Mouse (Mus musculus): ENCODE results near the gene Cox7a2. TPM values are rescaled to one million over a fixed set of nuclear protein-coding genes. Genes with fewer than 3 reads are reported as not detected.

Cox7a2 gene
- polyA plus RNA-seq (2011; ENCODE audit: insufficient read depth, insufficient read length, low replicate concordance, missing spikeins): 214 and 333 TPM in 2 replicates

GRCm38 (mm10) chr9:79759385-79760005, at the start of gene Cox7a2:
Cox7a2 (minus strand) TSS chr9:79759878.
- WGBS: under 1% methylated on average over 49 of the region's 49 CpGs
- Histone ChIP-seq H3K4me3 (replicated peaks; ENCODE audit: control insufficient read depth, low read depth, low read length) (peak within 1 kb of the TSS; percentile 93), H3K27ac (ENCODE audit: control insufficient read depth, insufficient read depth, low read depth, low read length, poor library complexity) (peak within 1 kb of the TSS; percentile 67), H3K4me1 (ENCODE audit: control insufficient read depth, insufficient read depth, low read length) (no peaks in the 10 kb centered on the region; the same call in 1 of the 2 replicates)
- TF ChIP-seq POLR2A (IDR thresholded peaks at IDR 0.05; ENCODE audit: borderline replicate concordance, control insufficient read depth, low read depth, low read length): peak; percentile 80
- TF ChIP-seq CTCF (IDR thresholded peaks at IDR 0.05; ENCODE audit: control insufficient read depth, insufficient read depth, low read length): no peak

GRCm38 (mm10) chr9:79809411-79809810, 49.7 kb upstream of the Cox7a2 start:
- 35% methylated on average over 6 of the region's 6 CpGs for WGBS
- Histone ChIP-seq H3K27ac (ENCODE audit: control insufficient read depth, insufficient read depth, low read depth, low read length, poor library complexity) (no peak overlapping the region), H3K4me3 (replicated peaks; ENCODE audit: control insufficient read depth, low read depth, low read length) (no peak overlapping the region), H3K4me1 (ENCODE audit: control insufficient read depth, insufficient read depth, low read length) (peaks cover 6% of the 10 kb centered on the region)
- no peak for TF ChIP-seq POLR2A (IDR thresholded peaks at IDR 0.05; ENCODE audit: borderline replicate concordance, control insufficient read depth, low read depth, low read length)
- no peak for TF ChIP-seq CTCF (IDR thresholded peaks at IDR 0.05; ENCODE audit: control insufficient read depth, insufficient read depth, low read length)

GRCm38 (mm10) chr9:79807178-79807577, 47.5 kb upstream of the Cox7a2 start:
- WGBS: 20% methylated on average over 4 of the region's 4 CpGs
- Histone ChIP-seq H3K27ac (ENCODE audit: control insufficient read depth, insufficient read depth, low read depth, low read length, poor library complexity) (no peak overlapping the region), H3K4me1 (ENCODE audit: control insufficient read depth, insufficient read depth, low read length) (peaks cover 2% of the 10 kb centered on the region; the same call in 1 of the 2 replicates), H3K4me3 (replicated peaks; ENCODE audit: control insufficient read depth, low read depth, low read length) (no peak overlapping the region)
- TF ChIP-seq POLR2A (IDR thresholded peaks at IDR 0.05; ENCODE audit: borderline replicate concordance, control insufficient read depth, low read depth, low read length): no peak
- no peak for TF ChIP-seq CTCF (IDR thresholded peaks at IDR 0.05; ENCODE audit: control insufficient read depth, insufficient read depth, low read length)

DNA sequence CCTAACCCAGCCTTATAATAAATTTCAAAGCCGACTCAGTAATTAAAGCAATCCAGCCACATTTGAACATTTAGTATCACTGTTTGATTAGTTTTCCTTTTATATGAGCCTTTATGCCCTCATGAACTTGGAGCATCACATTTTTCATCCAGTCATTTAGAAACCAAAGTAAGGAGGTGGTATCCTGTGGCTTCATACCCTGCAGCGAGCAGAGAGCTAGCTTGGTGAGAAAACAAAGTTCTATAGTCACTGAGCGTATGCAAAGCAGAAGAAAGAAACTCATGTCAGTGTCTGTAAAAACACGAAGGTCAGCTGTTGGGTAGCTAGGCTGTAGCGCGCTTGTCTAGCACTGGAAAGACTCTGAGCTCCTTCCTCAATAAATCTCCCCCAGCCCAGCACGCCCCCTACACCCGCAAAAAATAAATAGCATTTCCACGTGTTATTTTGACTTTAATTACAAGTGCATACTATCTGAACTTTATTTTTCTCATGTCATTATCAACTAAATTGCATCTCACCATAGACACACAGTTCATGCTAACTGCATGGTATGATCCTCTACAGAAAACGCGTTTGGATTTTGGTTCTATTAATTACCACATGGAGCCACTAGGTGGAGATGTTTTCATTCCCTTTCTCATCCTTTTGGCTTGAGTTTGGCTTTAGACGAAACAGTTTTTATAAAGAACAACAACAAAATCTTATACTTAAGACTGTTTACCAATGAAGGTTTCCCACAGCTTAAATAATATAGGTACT, 46.8 kb upstream of the Cox7a2 start:
- Histone ChIP-seq H3K4me1 (ENCODE audit: control insufficient read depth, insufficient read depth, low read length) (peaks cover 2% of the 10 kb centered on the region; the same call in 1 of the 2 replicates), H3K4me3 (replicated peaks; ENCODE audit: control insufficient read depth, low read depth, low read length) (no peak overlapping the region), H3K27ac (ENCODE audit: control insufficient read depth, insufficient read depth, low read depth, low read length, poor library complexity) (no peak overlapping the region)
- TF ChIP-seq POLR2A (IDR thresholded peaks at IDR 0.05; ENCODE audit: borderline replicate concordance, control insufficient read depth, low read depth, low read length) (no peak), CTCF (IDR thresholded peaks at IDR 0.05; ENCODE audit: control insufficient read depth, insufficient read depth, low read length) (no peak)
- 33% methylated on average over 12 of the region's 12 CpGs for WGBS

DNA sequence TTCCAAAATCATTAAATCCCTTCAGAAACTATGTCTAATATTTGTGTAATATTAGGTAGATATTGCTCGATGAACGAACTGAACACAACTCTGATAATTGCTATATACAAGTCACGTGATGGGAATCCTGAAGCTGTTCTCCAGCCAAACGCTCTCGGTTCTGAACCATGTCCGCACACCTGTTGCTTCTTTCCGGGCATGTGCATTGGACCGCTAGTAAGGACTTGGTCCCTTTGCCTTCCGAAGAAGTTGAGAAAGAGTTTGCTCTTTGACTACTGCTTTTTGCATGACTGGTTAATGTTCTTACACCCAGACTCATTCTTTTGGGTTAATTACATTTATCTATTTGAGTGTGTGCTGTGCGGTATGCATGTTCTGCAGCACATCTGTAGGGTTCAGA, 45.7 kb upstream of the Cox7a2 start:
- WGBS: 86% methylated on average over 10 of the region's 10 CpGs
- no peak overlapping the region for H3K27ac ChIP-seq (ENCODE audit: control insufficient read depth, insufficient read depth, low read depth, low read length, poor library complexity)
- TF ChIP-seq CTCF (IDR thresholded peaks at IDR 0.05; ENCODE audit: control insufficient read depth, insufficient read depth, low read length) (no peak), POLR2A (IDR thresholded peaks at IDR 0.05; ENCODE audit: borderline replicate concordance, control insufficient read depth, low read depth, low read length) (no peak)
- no peak overlapping the region for H3K4me3 ChIP-seq (replicated peaks; ENCODE audit: control insufficient read depth, low read depth, low read length)
- H3K4me1 ChIP-seq (ENCODE audit: control insufficient read depth, insufficient read depth, low read length): peaks cover 1% of the 10 kb centered on the region; the same call in 1 of the 2 replicates

DNA sequence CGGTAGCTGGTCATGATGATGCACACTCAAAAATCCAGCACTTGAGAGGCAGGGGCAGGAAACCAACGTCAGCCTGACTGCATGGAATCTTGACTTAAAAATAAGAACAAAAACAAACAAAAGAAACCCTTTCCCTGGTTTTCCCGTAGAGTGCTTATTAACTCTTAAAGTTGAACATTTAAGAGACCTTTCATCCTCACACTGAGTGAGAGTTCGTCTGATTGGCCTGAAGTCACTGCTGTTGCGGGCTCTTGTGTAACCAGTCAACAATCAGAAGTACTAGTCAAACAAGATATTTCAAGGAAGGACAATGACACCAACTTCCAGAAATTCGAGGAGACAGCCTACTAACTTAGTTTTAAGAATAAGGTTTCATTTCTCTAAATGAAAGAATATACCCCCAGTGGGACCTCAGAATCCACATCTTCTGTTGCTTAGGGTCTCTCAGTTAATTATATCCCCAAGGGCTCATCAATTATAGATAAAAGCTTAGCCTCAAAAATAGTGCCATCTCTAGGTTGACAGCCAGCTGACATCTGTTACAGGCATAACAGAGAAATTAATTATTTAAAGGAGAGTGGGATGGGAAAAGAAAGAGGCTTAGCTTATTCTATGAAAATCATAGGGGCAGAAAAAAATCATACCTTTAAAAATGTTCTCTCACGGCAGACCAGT, 36.9 kb upstream of the Cox7a2 start:
- Histone ChIP-seq H3K27ac (ENCODE audit: control insufficient read depth, insufficient read depth, low read depth, low read length, poor library complexity) (no peak overlapping the region), H3K4me3 (replicated peaks; ENCODE audit: control insufficient read depth, low read depth, low read length) (no peak overlapping the region), H3K4me1 (ENCODE audit: control insufficient read depth, insufficient read depth, low read length) (no peaks in the 10 kb centered on the region; the same call in 1 of the 2 replicates)
- WGBS: 66% methylated on average over 7 of the region's 7 CpGs
- TF ChIP-seq CTCF (IDR thresholded peaks at IDR 0.05; ENCODE audit: control insufficient read depth, insufficient read depth, low read length) (no peak), POLR2A (IDR thresholded peaks at IDR 0.05; ENCODE audit: borderline replicate concordance, control insufficient read depth, low read depth, low read length) (no peak)

- H3K27ac ChIP-seq (ENCODE audit: control insufficient read depth, insufficient read depth, low read depth, low read length, poor library complexity): no peak overlapping the region
- H3K4me1 ChIP-seq (ENCODE audit: control insufficient read depth, insufficient read depth, low read length): no peaks in the 10 kb centered on the region; the same call in 1 of the 2 replicates
- no peak for TF ChIP-seq CTCF (IDR thresholded peaks at IDR 0.05; ENCODE audit: control insufficient read depth, insufficient read depth, low read length)
- TF ChIP-seq POLR2A (IDR thresholded peaks at IDR 0.05; ENCODE audit: borderline replicate concordance, control insufficient read depth, low read depth, low read length): no peak
- WGBS: 14% methylated on average over 1 of the region's 1 CpGs
- no peak overlapping the region for H3K4me3 ChIP-seq (replicated peaks; ENCODE audit: control insufficient read depth, low read depth, low read length)
Measured at GRCm38 (mm10) chr9:79795076-79795475, 35.4 kb upstream of the Cox7a2 start.

Measured in bone marrow, adult 2 months (tissue).